Mouse (Mus musculus) adrenal gland, postnatal 4 days (tissue): ENCODE data around the gene Dgkb. TPM values are rescaled to one million over a fixed set of nuclear protein-coding genes. Genes with fewer than 3 reads are reported as not detected.

ENCODE experiments used
- DNase-seq, 2 experiments: peaks; one replicate each; pipeline ENCODE4 v3.0.0; 2021 to 2022; ENCODE audit warnings: low spot score in 2 of 2, mixed read lengths in 2 of 2
- total RNA-seq, 2 experiments: library from RNA; stranded (reverse); gene quantifications; 2 replicates each; pipeline ENCODE4 v1.2.3; 2021

Dgkb gene
- total RNA-seq, 2 experiments from 2014 or later, result 9.2 TPM

DNA sequence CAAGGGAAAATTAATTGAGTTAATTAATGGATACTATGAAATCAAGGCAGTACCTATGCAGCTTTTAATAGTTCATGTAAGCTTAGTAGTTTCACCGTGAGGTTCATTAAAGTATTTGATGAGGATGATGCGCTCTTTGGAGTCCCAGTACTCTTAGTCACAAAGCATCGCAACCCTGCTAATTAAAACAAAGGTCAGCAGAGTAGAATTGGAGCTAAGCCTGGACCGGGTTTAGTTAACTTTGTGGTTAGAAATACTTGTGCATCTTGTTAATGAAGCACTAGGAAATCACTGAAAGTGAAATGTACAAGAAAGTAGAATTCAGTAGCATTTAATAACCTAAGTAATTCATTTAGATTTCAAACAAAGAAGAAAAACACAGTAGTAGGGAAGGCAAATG lies 544.0 kb downstream of the Dgkb start:
- no peak for DNase-seq

DNA sequence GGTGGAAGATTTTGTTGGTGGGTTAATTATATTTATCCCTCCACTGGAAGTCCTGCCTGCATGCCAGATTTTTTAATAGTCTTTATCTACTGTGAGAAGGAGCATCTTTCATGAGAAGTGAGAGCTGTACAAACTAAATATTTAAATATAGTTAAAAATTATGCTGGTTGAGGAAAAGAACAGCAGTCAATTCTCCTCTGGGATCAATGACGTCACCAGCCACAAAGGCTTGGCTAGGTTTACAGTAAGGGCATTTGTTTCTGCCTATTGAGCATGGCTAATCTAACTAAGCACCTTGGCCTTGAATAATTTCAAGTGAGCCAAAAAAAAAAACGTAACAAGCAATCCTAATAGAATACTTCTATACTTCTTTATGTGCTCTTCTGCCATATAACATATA lies 554.1 kb downstream of the Dgkb start:
- DNase-seq, result no peak

DNA sequence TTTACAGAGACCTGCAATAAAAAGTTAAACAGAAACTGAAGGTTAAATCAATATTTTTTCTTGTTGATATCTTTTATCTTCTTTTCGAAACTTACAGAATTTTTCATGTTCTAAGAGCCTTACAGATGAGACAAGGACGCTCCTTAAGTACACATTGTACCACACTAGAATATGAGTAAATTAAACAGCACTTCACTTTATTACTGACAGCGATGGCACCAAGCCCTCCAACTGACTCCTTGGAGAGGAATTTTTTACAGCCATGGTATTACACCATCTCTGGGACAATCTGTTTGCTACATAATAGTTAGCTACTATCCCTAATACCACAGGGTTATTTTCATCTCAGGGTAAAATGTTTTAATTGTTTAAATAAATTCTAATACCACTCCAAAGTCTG lies 556.6 kb downstream of the Dgkb start:
- no peak for DNase-seq

DNA sequence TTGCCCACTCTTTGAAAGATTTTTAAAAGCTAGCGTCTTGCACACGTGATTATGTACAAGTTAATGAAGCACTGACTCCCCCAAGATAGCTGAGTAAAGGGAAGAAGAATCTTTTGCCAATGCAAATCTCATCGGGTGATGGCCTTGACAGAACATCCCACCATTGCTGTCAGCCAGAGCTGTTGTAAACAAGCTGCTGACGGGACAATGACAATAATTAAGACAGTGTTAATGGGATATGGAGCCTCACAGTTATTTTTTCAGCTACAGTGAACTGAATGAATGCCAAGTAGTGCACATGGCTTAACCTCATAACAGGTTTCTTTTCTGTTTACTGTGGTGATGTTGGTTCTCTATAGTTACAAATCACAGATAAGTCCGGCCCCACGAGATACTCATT lies 568.4 kb downstream of the Dgkb start:
- DNase-seq, result no peak

DNA sequence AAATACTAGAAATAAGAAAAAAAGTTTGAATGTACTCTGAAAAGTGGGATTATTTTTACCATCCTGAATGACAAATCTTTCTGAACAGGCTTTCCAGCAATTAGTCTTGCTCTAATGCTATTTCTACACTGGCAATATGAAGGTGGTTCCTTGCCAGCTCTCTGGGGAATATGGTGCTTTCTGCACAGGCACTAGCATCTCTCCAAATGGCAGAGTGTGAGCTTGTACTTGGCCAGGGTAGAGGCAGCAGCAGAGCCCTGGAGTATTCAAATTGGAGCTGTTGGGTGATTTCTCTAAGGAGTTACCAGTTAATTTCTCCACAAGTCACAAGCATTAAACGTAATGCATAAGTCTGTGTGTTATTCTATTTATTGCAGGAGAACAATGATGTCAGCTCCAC lies 569.5 kb downstream of the Dgkb start:
- no peak for DNase-seq

DNA sequence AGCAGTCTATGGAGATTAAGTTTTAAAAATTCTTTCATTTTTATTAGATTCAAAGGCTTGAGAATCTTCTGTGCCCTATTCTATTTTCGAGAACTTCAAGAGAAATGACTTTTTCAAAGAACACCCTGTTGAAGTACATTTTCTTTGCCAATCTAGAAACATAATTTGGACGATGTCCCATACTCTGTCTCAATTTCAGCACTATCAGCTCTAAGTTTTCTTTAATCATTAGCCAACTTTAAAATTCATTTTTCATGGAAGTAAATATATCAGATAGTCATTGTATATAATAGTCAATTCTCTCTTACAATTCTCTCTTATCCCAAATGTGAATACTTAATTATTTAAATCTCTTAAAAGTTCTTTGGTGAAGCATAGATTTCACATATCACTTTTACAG lies 570.1 kb downstream of the Dgkb start:
- no peak for DNase-seq

DNA sequence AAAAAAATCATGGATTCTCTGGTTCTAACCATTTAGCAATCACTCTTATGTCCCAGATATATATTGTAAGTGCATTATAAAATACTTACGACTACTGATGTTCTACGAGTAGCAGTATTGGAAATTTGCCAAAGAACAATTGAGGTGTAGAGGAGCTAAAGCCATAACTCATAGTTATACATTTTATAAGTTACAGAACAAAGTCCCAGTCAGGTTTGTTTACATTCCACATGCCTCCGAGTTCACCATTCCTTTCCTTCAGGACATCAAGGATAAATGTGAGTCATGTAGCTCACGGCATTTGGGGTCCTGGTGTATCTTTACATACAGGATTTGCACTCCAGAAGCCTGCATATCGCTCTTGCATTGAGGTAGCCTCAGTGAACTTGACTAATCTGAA lies 570.7 kb downstream of the Dgkb start:
- no peak for DNase-seq

DNA sequence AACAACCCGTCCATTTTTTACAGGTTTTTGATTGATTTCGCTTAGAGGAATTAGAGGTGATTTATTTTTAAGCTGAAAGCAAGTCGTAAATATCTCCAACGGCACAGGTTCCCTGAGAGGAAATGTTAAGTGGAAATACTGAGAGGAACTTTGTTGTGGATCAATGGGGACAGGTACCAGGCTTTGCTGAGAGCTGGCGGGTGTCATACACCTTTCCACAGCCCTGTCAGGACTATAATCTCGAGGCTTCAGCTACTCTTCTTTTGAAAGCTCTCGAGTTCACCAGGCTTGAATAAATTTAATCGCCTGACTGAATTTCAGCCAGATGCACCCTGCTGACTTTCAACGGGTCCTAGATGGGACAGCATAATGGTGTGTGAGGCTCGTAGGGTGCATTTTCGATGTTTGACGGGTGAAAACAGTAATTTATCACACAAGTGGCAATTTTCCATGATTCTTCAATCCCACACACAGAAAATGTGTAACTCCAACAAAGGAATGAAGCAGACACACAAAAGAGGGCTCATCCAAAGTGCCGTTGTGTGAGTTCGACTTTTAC lies 580.3 kb downstream of the Dgkb start:
- no peak for DNase-seq

DNA sequence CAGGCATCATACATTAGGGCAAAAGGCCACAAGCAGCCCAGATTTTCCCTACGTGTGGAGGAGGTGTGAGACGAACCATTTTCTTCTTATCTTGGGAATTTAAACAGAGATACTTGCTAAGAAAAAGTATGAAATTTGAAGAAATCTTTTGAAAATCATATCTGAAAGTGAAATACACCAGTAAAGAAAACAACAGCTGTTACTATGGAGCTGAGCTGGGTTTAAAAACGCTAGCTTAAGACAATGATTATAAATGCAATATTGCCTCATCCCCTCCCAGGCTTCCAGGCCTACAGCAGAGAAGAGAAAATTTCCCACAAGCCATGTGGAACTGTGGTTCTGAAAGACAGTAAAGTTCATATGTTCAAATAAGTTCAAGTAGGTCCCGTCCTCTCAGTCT lies 582.6 kb downstream of the Dgkb start:
- DNase-seq, result no peak

DNA sequence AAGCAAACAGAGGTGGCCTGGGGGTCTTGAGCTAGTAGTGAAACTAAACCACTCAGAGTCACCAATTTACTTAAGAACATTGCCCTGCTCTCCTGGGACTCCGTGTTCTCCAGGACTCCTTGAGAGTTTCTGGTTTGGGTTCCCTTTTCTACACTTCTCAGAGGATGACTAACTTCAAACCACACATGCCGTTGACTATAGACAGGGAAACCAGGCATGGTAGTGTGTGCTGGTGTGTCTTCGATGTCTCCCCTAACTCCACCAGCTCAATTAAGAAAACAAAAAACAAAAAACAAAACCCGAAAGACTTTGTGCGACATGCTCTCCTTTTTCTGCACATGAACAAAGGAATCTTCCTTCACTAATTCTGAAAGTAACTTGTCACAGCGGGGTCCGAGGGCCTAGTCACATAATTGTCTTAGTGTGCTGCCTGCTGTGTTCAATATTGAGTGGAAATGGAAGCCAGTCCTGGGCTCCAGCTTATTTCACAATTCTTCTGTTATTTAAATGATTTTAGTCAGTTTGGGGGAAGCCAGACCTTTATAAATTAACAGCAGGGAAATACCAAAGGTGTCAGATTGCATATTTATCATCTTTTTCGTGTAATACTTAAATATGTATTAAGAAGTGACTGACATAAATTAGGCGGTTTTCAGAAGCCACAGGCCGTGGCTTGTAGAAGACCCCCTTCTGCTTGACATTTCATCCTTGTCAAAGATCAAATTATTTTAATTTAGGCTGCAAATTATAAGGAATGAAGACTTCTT lies 618.0 kb downstream of the Dgkb start:
- DNase-seq, result no peak

DNA sequence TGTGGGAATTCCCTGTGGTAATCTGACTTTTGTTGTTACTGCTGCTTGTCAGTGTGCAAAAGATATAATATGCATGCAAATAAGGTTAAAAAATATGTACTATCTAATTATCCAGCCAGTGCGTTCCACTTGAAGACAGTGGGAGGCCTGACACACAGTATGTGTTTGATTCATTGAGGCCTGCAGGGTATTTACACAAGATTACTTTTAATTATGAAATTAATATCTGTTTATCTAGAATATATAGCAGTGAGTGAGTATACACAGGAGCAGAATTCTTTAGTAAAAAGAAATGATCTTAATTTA lies 618.6 kb downstream of the Dgkb start:
- no peak for DNase-seq

DNA sequence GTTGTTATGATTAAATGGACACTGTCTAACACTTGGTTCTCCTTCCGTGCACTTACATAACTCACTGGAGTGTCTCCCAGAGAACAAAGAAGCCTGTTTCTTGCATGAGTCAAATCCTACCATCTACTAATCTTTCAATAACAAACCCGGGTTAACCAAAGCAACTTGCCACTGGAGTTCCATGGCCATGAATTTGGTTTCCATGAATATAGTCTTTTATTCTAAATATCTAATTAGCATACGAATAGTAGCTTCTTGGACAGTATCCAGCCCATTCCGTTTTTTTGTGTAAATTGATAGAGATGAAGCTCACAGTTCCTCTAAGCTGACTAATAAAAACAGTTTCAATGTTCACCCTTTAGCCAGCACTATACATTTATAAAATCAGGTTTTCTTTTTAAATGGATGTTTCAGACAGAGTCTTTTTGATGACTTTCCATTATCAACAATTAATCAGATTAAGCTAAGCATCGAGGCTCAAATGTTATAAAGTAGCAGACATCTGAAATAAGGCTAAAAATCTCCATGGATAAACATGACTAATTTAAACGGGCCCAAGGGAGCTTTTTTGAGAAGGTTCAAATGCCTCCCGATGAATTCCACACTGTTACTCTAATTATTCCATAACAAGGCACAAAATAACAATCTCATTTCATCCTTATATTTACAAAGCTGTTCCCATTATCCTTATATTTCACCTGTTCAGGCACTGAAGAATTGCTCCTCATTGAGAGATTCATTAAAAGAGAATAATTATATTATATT lies 633.0 kb downstream of the Dgkb start:
- no peak for DNase-seq

DNA sequence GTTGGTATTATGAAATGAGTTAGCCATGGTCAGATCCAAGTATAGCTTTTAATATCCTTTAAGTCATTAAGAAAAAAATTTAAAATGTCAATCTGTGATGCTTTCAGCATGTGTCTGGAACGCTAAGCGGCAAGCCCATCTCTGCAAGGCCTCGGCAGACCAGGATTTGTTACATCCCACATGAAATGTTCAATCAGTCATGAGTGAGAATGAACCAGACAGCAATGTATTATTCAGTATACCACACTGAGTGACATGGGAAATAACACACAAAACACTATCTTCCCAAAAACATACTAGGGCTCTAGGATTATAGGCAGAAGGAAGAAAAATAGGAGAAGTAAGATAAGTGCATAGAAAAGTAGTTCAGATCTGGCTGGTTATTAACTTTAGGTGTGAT lies 634.2 kb downstream of the Dgkb start:
- no peak for DNase-seq

DNA sequence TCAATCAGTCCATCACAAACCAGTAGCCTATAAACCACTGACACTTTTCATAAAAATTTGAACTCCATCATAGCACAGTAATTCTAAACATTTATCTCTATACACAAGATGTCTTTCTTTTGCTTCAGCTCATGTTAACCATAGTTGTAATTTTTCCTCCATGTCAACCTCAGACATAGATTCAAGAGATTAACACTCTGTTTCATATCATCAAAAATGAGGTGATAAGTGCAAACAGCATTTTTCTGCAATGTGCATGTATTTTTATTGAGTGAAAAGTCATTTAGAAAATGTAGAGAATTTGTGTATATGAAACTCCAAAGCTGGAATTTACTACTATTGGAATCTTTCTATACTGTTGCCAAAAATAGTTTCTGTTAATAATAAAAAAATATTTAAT lies 650.7 kb downstream of the Dgkb start:
- DNase-seq, result no peak

DNA sequence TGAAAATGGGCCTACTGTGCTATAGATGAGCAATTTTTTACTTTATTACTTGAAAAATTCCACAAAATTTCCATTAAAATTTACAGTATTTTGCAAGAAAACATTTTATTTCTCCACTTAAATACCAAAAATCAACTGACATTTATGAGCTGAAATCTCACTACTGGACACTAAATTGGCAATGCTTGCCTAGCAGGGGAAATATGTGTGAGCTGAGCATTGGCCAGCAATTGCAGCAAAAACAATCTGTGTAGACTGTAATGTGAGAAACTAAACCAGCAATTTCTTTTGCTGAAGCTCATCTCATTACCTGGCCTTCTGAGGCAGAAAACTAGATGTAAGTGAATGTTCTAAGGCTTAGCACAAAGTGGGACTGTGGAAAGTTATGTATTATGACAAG lies 651.1 kb downstream of the Dgkb start:
- DNase-seq, result no peak

DNA sequence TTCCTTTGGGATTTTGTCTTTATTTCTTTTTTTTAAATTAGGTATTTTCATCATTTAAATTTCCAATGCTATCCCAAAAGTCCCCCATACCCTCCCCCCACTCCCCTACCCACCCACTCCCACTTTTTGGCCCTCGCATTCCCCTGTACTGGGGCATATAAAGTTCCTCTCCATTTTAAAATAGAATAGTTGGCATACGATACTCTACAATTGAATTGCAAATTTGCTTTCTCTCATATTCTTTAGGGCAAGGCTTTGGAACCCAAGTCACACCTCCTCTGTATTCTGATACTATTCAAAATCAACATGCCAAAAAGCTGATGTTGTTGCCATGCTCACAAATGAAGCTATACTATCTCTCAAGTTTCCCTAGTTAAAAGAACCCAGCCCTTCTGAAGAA lies 679.7 kb downstream of the Dgkb start:
- no peak for DNase-seq

DNA sequence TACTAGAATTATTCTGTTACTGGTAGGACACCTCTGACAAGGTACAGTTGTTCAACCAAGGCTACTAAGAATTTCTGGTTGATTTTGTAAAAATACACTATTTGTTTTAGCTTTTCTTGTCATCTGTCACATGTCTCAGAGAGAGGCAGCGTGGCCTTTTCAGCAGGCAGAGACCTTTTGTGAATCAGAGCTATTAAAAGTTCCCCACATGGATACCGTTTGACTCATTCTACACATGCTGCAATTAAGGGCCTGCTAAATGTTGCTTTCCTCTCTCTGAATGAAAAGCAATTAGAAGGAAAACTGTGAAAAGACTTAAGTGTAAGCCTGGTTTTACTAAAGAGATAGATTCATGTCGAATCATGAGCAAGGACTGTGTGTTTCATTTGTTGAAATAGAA lies 683.4 kb downstream of the Dgkb start:
- DNase-seq, result no peak

DNA sequence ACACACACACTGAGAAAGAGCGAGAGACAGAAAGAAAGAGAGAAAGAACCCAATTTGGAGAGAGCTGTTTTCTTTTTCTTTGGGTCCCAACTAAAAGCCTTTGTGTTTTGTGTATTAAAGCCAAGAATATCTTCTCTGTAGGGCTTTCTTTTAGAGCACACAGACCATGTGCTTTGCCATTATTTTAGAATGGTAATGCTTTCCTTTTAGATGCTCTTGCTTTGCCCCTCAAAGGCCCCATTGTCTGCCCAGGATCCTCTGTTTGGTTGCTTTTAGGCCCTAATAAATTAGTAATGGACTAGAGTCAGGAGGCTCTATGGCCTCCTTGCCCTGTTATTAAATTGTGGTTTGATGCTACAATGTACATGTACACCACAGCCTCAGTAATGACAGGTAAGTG lies 690.7 kb downstream of the Dgkb start:
- no peak for DNase-seq

DNA sequence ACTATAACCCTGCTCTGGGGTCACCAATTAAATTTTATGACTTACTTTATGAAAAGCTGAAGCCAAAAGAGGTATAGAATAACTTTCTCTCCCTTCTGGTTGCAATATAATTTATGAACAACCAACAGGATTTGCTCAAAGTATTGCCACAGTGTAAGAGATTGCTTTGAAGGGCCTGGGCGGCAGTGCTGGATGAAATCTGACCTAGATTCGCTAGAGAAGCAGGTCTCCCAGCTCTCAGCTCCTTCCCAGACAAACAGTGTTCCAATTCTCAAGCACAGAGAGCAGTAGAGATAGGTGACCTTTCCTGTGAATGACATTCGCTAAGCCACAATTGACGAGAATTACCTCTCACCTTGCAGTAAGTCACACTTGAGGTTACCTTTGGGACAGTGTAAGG lies 727.9 kb downstream of the Dgkb start:
- no peak for DNase-seq

DNA sequence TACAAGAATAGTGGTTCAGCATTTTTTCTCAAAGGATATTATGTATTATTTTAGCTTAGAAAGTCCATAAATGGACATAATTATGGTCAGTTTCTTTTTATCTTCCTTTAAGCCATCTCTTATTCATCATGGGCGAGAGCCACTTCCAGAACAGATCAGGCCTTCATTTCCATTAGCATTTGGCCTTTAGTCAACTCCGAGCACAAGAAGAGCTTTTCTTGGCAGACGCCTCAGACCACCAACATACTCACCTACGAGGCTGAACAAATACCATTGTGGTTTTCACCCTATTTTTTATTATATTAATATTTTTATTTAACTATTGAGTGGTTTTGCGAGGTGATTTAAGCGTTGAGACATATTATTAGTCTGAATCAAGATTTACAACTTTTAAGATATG lies 759.6 kb downstream of the Dgkb start:
- DNase-seq, result no peak

DNA sequence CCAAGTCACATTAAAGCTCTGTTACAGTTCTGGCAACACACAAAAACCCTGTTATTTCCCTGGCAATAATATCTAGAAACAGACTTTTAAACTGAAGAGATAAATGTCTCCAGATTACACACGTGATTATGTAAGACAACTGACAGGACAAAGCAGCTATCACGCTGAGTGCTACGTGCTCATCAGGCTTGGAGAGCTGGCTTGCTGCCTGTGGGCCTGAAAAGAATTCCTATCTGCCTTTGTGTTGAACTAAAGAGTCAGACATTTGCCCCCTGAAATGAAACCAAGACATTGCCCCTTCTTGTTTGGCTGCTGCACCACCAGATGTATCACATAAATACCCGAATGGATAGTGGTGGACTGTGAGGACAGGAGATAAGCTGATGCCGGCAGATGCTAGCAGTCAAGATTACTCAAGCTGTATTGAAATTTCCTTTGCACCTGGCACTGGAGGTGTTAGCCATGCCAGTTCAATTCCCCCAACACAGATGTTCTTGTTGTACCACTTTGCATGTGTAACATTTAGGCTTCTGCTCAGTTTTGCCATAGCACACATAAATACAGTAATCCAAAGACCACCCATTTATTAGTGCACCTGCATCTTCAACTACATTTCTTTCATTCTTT lies 761.8 kb downstream of the Dgkb start:
- DNase-seq, result no peak

DNA sequence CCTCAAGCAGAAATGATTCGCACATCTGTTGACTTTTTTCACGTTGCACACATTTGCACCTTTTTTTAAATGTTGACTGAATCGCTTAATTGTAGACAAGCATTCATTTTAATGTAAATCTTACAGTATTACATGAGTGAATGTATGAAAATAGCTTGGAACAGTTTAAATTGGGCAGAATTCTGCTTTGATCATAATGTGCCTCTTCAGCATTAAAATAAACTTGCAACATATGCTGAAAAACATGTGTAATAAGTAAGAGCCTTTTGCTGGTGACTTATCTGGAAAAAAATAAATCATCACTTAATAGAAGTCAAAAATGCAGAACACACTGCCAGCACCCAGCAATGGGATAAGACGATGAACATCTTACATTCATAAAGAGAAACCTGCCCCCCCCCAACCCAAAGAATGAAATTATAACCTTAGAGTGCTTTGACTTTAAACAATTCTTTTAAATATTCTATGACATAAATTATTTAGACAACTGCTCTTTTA lies 768.9 kb downstream of the Dgkb start:
- DNase-seq, result no peak
